Mouse (Mus musculus): ENCODE data around the gene Gtf2i. TPM values are rescaled to one million over a fixed set of nuclear protein-coding genes. Genes with fewer than 3 reads are reported as not detected.

The Gtf2i gene
- total and polyA plus RNA-seq, 3 experiments: 55.7 to 220 (median 176) TPM

DNA sequence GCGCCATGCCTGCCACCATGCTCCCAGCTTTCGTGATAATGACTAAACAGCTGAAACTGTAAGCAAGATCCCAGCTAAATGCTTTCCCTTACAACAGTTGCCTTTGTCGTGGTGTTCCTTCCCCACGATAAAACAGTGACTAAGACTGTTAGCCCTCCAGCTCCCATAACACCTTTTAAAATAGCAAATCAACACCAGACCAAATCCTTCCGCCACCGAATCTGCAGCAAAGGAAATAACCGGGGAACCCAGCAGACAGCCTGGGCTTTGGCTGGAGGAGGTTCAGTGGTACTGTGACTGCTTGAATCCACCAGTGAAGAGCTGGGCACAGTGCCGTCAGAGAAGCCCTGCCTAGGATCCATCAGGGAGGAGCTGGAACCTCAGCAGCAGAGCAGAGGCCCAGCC lies 65.3 kb downstream of the Gtf2i start:
- no peaks in the 10 kb centered on the region for H3K9me3 ChIP-seq (replicated peaks)
- H3K4me3 ChIP-seq (ENCODE audit: low read depth, low read length): no peak overlapping the region
- no peak for TF ChIP-seq GATA1 (IDR thresholded peaks at IDR 0.05; ENCODE audit: borderline replicate concordance, low read length)
- no peak for TF ChIP-seq TAL1 (conservative IDR thresholded peaks at IDR 0.05; ENCODE audit: low read depth, low read length)
- TF ChIP-seq CTCF (IDR thresholded peaks at IDR 0.05; ENCODE audit: low read depth, low read length): no peak
- TF ChIP-seq GATA2 (IDR thresholded peaks at IDR 0.05; ENCODE audit: borderline replicate concordance, low read depth, low read length): no peak
- TF ChIP-seq POLR2AphosphoS5 (IDR thresholded peaks at IDR 0.05; ENCODE audit: insufficient replicate concordance, low read depth, low read length): no peak
- DNase-seq (ENCODE audit: low spot score) (no peak), ATAC-seq (ENCODE audit: extremely low read depth, insufficient number of reproducible peaks, low FRiP score, poor library complexity, severe bottlenecking) (no peak)
- peaks cover 2% of the 10 kb centered on the region; the same call in 1 of the 2 replicates for H3K4me1 ChIP-seq (ENCODE audit: insufficient read depth, low read depth, low read length)
- no peaks in the 10 kb centered on the region for H3K27me3 ChIP-seq (ENCODE audit: insufficient read depth, low read length)
- peaks cover 98% of the 10 kb centered on the region for H3K36me3 ChIP-seq (replicated peaks)

DNA sequence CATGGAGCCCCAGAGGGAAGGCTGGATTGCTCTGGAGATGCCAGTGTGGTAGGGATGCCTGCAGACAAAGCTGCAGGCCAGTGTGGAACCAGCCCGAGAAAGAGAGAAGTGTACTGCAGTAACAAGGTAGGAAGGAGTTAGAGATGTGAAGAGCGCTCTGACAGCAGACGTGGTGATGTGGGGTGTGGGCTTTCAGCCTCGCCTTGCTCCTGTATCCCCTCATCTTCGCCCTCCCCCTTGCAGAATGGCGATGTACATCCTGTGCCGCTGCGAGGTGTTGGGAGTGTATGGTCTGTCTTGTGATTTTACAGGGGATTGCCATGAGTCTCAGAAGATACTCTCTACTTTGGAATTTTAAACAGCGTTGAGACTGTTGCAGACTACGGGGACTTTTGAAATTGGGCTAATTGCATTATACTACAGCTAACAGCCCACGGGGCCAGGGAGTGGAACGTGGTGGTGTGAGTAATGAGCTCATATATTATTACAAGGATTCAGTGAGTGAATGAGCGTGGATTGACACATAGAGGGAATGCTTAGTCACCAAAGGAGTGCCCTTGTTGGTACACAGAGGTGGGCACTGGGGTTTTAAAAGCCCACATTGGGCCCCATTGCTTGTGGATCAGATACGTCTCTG lies 65.8 kb downstream of the Gtf2i start:
- no peak overlapping the region for H3K4me3 ChIP-seq (ENCODE audit: low read depth, low read length)
- no peaks in the 10 kb centered on the region for H3K27me3 ChIP-seq (ENCODE audit: insufficient read depth, low read length)
- H3K9me3 ChIP-seq (replicated peaks): no peaks in the 10 kb centered on the region
- H3K36me3 ChIP-seq (replicated peaks): peaks cover 98% of the 10 kb centered on the region
- ATAC-seq (ENCODE audit: extremely low read depth, insufficient number of reproducible peaks, low FRiP score, poor library complexity, severe bottlenecking) (no peak), DNase-seq (ENCODE audit: low spot score) (no peak)
- H3K4me1 ChIP-seq (ENCODE audit: insufficient read depth, low read depth, low read length): peaks cover 2% of the 10 kb centered on the region; the same call in 1 of the 2 replicates
- no peak for TF ChIP-seq GATA2 (IDR thresholded peaks at IDR 0.05; ENCODE audit: borderline replicate concordance, low read depth, low read length)
- TF ChIP-seq CTCF (IDR thresholded peaks at IDR 0.05; ENCODE audit: low read depth, low read length): no peak
- no peak for TF ChIP-seq POLR2AphosphoS5 (IDR thresholded peaks at IDR 0.05; ENCODE audit: insufficient replicate concordance, low read depth, low read length)
- TF ChIP-seq GATA1 (IDR thresholded peaks at IDR 0.05; ENCODE audit: borderline replicate concordance, low read length): no peak
- no peak for TF ChIP-seq TAL1 (conservative IDR thresholded peaks at IDR 0.05; ENCODE audit: low read depth, low read length)

DNA sequence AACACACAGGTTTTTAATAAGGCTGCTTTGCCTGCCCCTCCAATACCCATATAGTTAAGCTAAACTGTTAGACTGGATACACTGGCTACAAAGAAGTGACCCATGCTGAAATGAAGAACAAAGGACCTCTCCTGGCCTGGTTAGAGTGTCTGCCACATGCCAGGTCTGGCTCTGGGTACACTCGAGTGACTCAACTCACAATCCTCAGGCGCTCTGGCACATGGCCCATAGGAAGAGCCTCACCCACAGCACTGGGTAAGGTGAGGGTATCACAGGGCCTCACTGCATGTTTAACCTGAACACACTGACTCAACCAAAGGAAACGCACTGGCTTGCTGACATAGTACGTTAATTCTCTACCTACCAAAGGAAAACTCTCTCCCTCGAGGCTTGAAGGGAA lies 68.4 kb downstream of the Gtf2i start:
- Histone ChIP-seq H3K27me3 (ENCODE audit: insufficient read depth, low read length) (no peaks in the 10 kb centered on the region), H3K9me3 (replicated peaks) (no peaks in the 10 kb centered on the region), H3K36me3 (replicated peaks) (peaks cover 98% of the 10 kb centered on the region), H3K4me3 (ENCODE audit: low read depth, low read length) (no peak overlapping the region), H3K4me1 (ENCODE audit: insufficient read depth, low read depth, low read length) (no peaks in the 10 kb centered on the region)
- ATAC-seq (ENCODE audit: extremely low read depth, insufficient number of reproducible peaks, low FRiP score, poor library complexity, severe bottlenecking): no peak
- no peak for TF ChIP-seq CTCF (IDR thresholded peaks at IDR 0.05; ENCODE audit: low read depth, low read length)
- no peak for TF ChIP-seq GATA2 (IDR thresholded peaks at IDR 0.05; ENCODE audit: borderline replicate concordance, low read depth, low read length)
- TF ChIP-seq POLR2AphosphoS5 (IDR thresholded peaks at IDR 0.05; ENCODE audit: insufficient replicate concordance, low read depth, low read length): no peak
- no peak for TF ChIP-seq GATA1 (IDR thresholded peaks at IDR 0.05; ENCODE audit: borderline replicate concordance, low read length)
- no peak for TF ChIP-seq TAL1 (conservative IDR thresholded peaks at IDR 0.05; ENCODE audit: low read depth, low read length)
- DNase-seq (ENCODE audit: low spot score): no peak

DNA sequence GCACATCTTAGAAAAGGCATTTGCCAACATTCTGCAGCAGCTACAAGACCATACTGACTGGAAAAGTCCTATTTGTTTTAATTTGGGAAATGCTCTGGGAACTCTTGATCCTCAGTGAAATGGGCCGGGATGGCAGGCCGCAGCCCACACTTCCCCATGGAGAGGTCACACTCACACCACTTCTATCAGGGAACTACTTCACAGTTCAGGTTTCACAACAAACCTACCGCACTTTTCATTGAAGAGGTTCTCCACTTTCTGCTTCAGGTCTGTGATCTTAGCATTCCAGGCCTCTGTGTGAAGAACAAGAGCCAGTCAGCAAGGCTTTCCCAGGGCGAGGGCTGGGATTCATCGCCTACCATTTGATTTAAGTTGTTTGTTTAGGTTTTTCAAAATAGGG lies 69.7 kb downstream of the Gtf2i start:
- peaks cover 100% of the 10 kb centered on the region for H3K36me3 ChIP-seq (replicated peaks)
- no peak for TF ChIP-seq GATA2 (IDR thresholded peaks at IDR 0.05; ENCODE audit: borderline replicate concordance, low read depth, low read length)
- no peak for DNase-seq (ENCODE audit: low spot score)

DNA sequence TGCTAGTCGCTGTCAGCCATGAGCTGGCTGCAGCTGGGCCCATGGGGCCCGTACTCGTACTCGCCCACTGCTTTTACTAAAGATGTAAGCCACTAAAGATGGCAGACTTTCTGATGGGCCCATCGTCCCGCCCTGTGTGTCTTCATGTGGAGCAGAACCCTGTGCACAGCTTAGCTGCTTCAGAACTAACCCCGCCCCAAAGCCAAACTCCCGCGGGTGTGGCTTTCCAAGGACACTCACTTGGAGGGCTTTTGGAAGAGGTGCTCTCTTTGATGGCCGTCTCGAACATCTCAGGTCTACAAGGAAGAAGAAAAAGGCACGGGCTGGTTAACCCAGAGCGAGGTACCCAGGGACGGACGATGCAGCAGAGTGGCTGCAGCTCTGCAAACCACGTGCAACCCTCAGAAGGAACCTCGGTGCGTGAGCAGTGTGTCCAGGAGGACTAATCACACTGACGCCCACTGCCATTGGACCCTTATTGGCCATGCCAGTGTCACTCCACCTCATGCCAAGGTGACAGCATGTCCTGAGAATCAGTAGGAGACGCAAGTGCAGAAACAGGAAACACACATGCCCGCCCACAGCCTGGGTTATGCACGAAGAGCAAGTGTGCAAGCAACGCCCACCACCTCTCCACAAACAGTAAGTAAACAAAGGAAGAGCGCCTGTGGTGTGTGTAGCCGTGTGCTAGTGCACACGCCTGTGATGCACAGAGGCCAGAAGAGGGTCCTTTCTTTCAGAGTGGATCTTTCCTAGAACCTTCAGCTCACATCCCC lies 70.7 kb downstream of the Gtf2i start:
- no peak for ATAC-seq (ENCODE audit: extremely low read depth, insufficient number of reproducible peaks, low FRiP score, poor library complexity, severe bottlenecking)

More for the DNA sequence above, 69.7 kb downstream of the Gtf2i start:
- no peak for ATAC-seq (ENCODE audit: extremely low read depth, insufficient number of reproducible peaks, low FRiP score, poor library complexity, severe bottlenecking)
- H3K4me1 ChIP-seq (ENCODE audit: insufficient read depth, low read depth, low read length): no peaks in the 10 kb centered on the region
- no peak overlapping the region for H3K4me3 ChIP-seq (ENCODE audit: low read depth, low read length)
- no peaks in the 10 kb centered on the region for H3K9me3 ChIP-seq (replicated peaks)
- H3K27me3 ChIP-seq (ENCODE audit: insufficient read depth, low read length): no peaks in the 10 kb centered on the region

DNA sequence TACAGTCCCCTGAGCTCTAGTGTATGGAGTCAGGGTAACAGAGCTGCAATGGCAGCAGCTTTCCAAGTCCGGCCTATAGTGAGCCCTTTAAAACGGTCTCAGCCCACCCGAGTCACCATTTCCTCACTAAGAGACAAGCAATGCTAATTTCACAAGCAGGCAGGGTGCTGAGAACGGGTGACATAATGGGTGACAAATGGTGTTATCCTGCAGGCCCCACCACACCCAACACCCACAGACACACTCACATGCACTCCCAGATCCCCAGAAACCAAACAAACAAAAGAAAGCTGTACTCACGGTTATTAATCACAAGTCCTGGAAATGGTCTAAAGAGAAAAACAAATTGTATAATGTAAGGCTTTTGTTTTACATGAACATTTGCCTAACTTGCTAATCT lies 72.7 kb downstream of the Gtf2i start:
- ATAC-seq (ENCODE audit: extremely low read depth, insufficient number of reproducible peaks, low FRiP score, poor library complexity, severe bottlenecking) (no peak), DNase-seq (ENCODE audit: low spot score) (no peak)
- Histone ChIP-seq H3K36me3 (replicated peaks) (peaks cover 100% of the 10 kb centered on the region), H3K4me3 (ENCODE audit: low read depth, low read length) (no peak overlapping the region), H3K9me3 (replicated peaks) (no peaks in the 10 kb centered on the region), H3K27me3 (ENCODE audit: insufficient read depth, low read length) (no peaks in the 10 kb centered on the region), H3K4me1 (ENCODE audit: insufficient read depth, low read depth, low read length) (peaks cover 19% of the 10 kb centered on the region)
- TF ChIP-seq POLR2AphosphoS5 (IDR thresholded peaks at IDR 0.05; ENCODE audit: insufficient replicate concordance, low read depth, low read length) (no peak), GATA1 (IDR thresholded peaks at IDR 0.05; ENCODE audit: borderline replicate concordance, low read length) (no peak), CTCF (IDR thresholded peaks at IDR 0.05; ENCODE audit: low read depth, low read length) (no peak), TAL1 (conservative IDR thresholded peaks at IDR 0.05; ENCODE audit: low read depth, low read length) (no peak), GATA2 (IDR thresholded peaks at IDR 0.05; ENCODE audit: borderline replicate concordance, low read depth, low read length) (no peak)

More for the DNA sequence above, 70.7 kb downstream of the Gtf2i start:
- H3K9me3 ChIP-seq (replicated peaks): no peaks in the 10 kb centered on the region
- H3K4me3 ChIP-seq (ENCODE audit: low read depth, low read length): no peak overlapping the region
- no peak for DNase-seq (ENCODE audit: low spot score)
- no peaks in the 10 kb centered on the region for H3K27me3 ChIP-seq (ENCODE audit: insufficient read depth, low read length)
- peaks cover 1% of the 10 kb centered on the region; the same call in 1 of the 2 replicates for H3K4me1 ChIP-seq (ENCODE audit: insufficient read depth, low read depth, low read length)
- no peak for TF ChIP-seq CTCF (IDR thresholded peaks at IDR 0.05; ENCODE audit: low read depth, low read length)
- no peak for TF ChIP-seq POLR2AphosphoS5 (IDR thresholded peaks at IDR 0.05; ENCODE audit: insufficient replicate concordance, low read depth, low read length)
- no peak for TF ChIP-seq GATA1 (IDR thresholded peaks at IDR 0.05; ENCODE audit: borderline replicate concordance, low read length)
- TF ChIP-seq GATA2 (IDR thresholded peaks at IDR 0.05; ENCODE audit: borderline replicate concordance, low read depth, low read length): no peak
- no peak for TF ChIP-seq TAL1 (conservative IDR thresholded peaks at IDR 0.05; ENCODE audit: low read depth, low read length)
- peaks cover 100% of the 10 kb centered on the region for H3K36me3 ChIP-seq (replicated peaks)
